Mouse (Mus musculus) c-Kit-positive CD71-positive TER-119-negative erythroid progenitor cells, embryonic 14.5 days (primary cell): ENCODE measurements at regions not wholly inside any gene's neighbourhood (a gene's known extent, or its start where the extent isn't known, plus 50 kb on each side); places are given as distances from the start of the nearest gene placed in this dataset.

Experiments used
- DNase-seq: peaks from one replicate; pipeline ENCODE4 v3.0.0-alpha.2; 2013; ENCODE audit warnings: low read depth

DNA sequence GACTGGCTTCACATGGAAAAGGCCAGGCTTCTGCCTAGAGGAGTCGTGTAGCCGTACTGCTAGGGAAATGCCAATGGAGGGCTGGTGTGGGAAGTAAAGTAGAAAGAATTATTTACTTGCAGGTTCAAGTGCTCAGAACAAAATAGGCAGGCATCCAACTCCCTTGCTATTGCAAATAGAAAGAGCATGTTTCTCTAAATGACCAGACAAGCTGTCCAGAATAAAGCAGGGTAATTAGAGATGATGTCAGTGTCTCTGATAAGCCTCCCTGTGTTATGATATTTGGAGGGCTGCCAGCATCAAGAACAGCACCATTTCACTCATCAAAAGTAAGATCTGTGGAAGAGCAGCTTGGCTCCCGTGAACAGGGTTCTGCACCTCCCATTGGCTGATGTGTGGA lies 192.4 kb downstream of the Usp46 start:
- no peak for DNase-seq

DNA sequence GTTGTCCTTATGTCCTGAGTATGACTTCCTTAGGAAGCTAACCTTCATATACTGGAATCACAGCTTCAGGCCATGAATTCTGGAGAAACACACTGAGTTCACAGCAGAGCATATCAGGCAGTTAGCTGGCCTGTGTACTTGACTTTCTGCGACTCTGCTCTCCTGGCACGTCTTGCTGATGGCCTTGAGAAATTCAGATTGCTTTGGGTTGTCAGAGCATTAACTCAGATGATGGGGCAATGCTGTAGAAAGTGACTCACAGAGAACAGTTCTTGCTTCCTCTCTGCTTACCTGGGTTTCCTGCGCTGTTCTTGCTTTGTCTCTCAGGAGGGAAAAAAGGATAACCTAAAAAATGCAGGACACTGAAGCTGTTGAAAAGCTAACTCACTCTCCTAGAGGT lies 187.3 kb downstream of the Usp46 start:
- no peak for DNase-seq

DNA sequence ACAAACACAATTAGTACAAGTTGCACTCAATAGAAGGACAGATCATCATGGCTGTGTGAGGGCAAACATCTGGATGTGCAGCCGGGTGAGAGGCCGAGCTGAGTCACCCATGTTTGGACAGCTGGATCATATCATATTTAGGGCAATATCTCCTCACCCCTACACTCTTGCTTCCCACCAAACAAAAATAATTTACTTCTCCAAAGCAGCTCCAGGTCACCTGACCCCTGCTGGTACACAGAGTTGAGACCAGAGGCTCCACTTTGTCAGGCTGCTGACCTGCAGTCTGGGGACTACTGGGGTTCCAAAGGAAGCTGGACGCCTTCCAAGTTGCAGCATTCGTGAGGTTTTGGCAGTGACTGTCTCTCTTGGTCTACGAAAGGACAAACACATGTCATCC lies 186.3 kb downstream of the Usp46 start:
- no peak for DNase-seq

DNA sequence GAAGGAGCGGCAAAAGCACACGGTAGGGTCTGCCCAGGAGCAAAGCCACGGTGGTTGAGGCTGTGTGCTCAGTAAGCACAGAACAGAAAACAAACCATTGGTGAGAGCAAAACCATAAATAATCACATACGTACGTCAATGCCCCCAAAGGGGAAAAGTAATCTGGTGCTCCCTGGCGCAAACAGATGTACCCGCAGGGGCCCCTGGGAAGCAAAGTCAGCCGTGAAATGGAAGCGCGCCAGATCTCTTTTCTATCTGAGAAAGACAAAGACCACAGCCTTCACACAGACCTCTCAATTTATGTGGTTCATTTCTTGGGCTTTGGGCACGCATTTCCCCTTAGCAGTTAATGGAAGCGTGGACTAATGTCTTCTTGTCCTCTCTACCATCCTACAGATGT lies 183.2 kb downstream of the Usp46 start:
- DNase-seq: no peak

DNA sequence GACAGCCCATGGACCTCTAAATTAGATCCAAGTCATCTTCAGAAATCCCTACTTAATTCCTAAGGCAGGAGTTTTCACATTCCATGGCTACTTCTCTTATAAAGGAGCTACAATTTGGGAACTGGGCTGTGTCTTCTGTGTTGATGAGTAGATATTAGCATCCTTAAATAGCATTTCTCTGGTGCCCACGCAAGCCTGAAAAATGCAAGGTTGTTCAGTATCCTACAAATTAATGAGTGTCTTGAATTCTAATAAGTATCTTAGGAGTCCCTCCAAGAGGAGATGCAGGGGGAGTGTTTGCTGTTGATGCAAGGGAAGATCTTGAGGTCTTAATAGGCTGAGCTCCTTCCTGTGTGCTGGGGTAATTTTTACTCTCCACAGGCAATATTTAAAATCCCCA lies 182.5 kb downstream of the Usp46 start:
- DNase-seq: no peak

DNA sequence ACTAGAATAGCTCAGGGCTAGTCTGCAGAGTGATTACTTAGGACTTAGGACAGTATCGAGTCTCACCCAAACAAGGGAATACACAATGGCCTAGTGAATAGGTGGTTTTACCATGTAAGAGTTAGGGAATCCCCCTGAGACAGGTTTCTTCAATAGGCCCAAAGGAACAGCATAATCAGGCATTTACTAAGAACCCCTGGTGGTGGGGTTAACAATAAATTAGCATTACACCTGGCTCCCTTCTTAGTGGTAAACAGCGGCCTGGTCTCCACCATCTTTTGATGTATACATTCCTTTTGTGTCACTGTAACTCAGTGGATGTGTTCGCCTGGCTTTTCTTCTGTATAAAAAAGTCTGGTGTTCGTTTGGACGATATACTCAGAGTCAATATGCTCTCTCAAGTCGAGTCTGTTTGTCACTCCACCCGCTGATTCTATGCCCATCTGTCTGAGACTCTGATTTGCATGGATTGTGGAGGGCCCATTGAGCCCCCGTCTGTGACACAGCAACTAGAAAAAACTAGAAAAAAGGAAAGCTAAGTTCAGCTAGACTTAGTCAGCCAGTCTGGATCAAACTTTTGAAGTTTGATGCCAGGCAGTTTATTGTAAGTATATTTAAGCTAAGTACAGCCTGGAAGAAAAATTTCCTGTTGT lies 180.8 kb downstream of the Usp46 start:
- no peak for DNase-seq

DNA sequence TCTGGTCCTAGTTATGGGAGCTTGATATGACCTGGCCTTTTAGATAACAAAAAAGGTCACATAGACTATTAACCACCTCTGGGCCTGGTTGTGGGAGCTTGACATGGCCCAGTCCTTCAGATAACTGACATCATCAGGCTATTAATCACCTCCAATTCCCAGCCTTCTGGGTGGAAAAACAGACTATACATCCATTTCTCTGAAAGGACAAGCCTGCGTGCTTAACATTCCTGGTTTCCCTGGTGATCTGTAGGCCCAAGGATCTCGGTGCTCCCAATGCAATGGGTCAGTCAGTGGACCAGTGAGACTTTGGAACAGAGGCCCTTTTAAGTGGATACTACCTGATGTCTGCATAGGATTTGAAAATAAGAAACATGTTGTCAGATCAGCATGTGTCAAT lies 179.8 kb downstream of the Usp46 start:
- no peak for DNase-seq

DNA sequence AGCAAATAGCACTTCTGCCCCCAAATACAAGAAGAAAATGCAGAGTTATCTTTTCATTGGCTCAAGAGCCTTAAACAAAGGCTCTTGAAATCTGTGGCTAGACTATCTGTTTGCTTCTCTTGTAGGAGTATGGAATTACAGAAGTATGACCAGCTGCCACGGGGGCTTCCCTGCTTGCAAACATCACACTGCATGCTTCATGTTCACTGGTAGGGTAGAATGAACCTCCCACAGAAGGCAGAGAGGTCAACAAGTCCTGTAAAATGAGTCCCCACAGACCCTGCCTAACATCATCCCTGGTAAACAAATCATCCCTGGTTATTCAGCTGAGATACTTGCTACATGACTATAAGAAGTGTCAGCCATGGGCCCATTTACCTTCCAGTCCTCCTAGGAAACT lies 178.9 kb downstream of the Usp46 start:
- DNase-seq: no peak

DNA sequence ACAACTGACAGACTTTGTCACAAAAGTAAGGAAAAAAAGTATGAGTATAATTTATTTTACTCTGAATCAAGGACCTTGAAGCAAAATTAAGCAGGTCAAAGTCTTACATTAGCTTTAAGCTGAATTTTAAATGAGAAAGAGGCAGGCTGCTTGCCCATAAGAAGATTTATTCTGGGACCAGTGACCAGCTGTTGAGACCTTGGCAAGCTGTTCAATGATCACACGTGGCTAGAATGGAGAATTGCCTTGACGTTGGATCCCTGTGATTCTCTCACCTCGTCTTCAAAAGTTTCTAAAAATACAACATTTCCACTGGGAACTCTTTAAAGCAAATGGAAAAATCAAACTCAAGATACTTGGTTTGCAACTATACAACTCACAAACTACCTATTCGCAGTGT lies 177.3 kb downstream of the Usp46 start:
- DNase-seq: no peak

DNA sequence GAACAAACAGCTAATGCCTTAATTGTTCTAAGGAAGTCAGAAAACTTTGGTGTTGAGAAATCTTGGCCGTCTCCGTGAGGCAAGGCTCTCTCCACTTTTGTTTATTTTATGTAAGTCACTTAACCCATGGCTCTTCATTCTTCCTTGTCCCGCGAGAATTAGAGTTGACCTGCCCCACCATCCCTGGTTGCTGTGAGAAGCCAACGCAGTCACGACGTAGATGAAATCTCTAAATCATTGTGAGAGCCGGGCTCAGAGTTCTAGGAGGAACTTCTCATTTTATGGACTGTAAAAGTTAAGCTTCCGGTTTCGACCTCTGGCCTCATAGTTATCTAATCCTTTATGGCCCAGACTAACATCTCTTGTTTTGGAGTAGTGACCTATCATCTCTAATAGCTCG lies 176.6 kb downstream of the Usp46 start:
- DNase-seq: no peak

DNA sequence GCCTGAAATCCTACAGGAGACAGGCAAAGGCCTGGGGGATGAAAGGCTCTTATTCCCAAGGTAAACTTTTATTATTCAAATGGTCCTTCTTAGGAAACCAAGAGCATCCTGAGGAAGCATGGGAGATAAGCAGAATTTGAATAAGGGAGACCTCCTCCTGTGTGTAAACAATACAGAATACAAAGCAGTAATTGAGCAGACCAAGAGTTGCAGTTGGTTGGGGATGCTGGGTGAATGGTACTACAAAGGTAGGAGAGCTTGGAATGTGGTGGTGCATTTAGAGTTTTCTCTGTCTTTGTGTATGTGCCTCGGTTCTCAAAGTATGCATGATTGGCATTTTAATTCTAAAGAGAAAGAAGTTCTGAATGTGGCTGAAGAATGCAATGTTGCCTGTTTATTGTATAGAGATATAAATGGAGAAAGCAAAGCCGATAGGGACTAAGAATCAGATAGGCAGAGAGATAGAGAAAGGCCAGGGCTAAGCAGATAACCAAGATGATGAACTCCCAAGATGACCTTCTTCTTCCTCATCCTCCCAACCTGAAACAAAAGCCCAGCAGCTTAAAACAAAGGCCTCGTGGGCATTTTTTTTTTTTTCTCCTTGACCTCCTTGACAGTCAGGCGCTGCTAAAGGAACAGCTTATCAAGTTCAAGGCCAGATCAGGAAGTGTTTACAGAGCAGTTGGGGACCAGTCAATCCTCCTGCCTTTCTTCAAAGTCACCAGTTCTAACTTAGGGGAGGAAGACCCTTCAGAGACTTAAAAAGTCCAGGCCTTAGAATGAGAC lies 175.6 kb downstream of the Usp46 start:
- no peak for DNase-seq

DNA sequence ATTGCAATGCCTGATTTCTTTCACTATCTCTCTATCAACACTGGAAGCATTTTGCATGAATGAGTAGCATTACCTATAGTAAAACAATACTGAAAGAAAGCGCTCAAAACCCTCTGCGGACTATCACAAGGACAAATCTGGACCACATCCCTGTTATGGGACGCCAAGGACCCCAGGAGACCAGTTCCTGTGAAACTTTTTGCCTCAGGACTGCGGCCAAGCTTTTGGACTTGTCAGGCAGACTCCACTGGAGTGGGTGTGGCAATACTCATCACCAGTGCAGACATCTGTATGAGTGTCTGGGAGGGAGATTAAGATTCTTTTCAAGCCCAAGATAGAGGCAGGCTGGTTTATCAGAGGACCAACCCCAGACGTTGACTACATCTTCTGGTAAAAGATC lies 173.0 kb downstream of the Usp46 start:
- no peak for DNase-seq

DNA sequence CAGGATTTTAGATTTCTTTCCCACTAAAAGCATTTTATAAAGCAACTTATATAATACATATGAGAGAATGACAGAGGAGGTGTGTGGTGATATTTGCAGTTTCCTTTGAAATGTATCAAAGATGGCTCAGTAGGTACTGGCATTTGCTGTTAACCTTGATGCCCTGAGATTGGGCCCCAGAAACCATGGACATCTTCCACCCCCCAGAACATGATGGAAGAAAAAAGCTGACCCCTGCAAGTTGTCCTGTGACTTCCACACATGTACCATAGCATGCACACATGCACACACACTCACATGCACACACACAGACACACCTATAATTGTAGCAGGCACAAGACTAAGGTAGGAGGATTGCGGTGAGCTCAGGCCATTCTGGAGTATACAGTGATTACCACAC lies 171.4 kb downstream of the Usp46 start:
- no peak for DNase-seq

DNA sequence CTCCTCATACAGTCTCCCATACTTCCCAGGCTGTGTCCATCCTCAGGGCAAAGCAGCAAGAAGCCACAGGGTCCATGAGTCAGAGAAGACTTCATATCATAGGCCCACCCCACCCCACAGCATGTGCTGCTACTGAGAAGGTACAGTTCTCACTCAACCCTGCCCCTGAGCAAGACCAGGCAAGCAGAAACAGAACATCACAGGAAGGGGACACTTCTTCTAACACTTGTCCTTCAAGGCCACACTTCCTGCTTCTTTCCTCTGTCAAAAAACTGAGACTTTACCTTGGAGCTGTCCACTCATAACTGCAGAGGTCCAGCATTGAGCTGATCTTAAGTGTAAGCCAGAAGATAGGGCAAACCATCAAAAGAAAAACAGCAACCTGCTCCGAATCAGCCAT lies 166.6 kb downstream of the Usp46 start:
- no peak for DNase-seq

DNA sequence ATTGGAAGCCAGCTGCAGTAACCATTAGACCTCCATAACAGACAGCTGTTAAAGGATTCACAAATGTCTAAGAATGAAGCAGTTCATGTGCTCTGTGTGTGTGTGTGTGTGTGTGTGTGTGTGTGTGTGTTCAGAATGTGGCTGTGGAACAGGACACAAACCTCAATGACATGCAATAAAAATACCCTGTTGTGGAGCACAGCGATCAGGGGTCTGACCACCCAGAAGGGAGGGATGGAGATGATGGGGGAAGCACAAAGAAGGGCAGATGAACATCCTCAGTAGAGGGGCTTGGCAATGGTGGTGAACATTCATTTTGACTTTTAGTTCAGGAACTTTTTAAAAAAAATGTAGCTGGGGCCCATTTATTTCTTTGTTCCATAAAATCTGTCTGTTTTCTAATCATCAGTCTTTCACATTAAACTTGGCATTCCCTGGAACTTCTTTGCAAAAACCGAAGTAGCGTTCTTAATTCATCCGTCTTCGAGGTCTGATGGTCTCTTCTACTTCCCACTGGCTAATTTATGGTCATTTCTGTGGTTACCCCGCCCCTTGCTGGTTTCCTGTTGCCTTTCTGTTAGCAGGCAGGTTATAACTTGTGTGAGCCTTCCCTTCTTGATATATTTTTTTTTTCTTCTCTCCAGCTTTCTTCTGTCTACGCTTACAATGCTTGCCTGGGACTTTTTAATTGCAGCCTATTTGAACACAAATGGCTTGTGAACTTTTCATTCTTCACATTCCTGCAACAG lies 165.6 kb downstream of the Usp46 start:
- DNase-seq: no peak

DNA sequence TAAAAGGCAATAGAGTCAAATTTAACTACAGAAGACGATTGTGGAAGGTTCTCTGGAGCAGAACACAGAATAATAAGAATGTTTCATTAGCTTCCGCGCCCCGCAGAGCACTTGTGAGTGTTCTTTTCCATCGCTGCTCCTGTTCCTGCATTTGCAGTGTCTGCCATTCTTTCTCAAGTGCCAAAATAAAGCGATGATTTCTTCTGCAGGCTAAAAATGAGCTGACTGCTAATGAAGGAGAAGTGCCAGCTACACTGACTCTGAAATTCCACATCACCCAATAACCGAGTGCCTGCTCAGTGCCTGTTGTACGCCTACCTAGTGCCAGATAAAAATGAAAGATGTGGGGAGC lies 165.0 kb downstream of the Usp46 start:
- no peak for DNase-seq

DNA sequence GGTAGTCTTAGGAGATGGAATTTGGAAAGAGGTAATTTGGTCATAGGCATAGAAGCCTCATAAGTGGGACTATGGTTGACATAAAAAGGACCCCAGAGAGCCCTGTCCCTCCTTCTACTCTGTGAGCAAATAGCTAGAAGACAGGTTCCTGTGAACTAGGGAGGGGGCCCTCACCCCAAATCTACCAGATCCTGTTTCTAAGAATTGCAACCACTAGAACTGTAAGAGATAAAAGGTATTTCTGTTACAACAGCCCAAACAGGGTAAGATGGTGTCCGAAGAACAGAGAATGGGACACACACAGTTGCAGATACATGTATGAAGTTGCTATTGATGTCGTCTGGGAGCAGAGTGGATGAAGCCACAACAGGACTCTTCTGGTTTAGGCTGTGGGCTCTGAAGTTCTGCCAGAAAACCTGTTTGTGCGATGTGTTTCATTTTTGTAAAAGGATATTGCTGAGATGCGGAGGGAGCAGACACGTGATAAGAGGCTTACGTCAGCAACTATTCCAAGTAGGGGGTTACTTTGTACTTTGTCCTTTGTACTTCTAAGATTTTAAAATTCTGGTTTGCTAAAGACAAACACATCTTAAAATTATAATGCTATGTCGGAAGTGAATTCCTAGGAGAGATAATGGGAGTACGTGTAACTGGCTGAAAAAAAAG lies 164.0 kb downstream of the Usp46 start:
- no peak for DNase-seq

DNA sequence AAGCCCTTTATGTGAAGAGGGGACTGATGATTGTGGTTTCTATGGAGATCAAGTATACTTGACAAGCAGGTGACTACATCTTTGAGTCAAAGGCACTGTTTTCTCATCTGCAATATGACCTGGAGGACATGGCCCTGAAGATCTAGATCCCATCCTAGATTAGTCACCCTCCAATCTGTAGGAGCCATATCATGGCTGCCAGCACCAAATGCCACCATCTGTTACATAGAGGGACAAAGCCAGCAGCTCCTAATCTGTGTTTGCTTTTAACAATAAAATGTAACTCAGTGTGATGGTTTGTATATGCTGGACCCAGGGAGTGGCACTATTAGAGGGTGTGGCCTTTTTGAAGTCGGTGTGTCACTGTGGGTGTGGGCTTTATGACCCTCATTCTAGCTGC lies 156.1 kb downstream of the Usp46 start:
- no peak for DNase-seq

DNA sequence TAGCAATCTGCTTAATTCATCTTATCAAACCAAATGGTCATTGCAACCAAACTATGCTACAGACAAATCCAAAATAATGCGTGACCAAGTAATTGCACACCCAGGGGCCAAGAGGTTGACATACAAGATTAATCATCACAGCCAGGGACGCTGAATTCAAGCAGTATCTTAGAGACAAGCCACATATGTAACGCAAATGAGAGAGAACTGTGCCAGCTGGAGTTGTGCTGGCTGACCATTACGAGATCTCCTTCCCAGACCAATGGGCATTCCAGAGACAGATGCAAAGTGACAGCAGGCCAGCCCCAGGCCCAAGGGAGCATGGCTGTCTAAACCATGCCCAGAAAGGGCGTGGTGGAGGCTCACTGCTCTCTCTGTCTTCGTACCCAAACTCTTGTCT lies 155.1 kb downstream of the Usp46 start:
- no peak for DNase-seq

DNA sequence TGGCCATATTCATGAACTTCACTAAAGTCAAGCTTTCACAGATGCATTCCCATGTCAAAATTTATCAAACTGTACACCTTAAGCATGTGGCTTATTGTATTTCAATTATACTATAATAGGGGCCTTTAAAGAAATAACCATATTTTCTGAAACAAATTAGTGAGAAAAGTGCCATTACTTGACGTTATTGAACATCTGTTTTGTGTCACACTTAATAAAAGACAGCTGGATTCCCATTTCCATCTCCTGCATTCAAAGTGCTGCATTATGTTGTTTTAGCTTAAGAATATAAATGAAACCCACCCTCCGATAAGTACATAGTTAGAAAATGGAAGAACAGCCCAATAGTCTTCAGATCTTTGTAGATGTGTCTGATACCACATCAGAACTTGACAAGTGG lies 150.2 kb downstream of the Usp46 start:
- no peak for DNase-seq

DNA sequence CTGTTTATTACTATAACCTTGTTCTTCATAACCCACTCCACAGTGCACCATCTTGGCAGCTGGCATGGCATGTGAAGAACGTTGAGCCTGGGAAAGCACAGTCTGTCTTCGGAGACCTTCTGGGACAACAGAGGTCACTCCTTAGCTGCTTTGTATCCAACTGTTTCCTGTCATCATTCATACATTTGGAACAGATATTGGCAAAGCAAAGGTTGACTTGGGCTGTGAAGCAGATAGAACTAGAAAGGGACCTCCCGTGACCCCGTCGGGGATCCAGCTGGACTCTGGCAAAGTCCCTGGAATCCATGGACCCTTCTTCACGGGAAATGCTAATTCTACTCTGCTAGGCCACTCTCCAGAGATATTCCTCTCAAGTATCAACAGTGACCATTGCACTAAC lies 148.3 kb downstream of the Usp46 start:
- no peak for DNase-seq

DNA sequence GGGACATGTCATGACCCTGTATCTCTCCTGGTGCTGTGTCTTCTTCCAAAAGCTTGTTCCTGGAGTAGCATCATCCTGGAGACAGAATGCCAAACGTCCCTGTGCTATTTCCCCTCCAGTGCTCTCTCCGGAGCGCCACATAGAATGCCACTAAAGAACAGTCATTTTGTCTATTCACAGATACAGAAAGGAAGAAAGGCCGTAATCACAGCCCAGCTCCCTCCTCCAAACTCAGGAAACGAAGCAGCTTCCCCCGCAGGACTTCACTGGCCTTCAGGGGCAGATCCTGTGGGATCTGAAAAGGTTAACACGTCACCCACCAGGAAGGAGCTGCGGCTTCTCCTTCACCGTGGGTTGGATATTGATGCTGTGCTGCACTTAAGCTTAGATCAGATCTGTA lies 140.7 kb downstream of the Usp46 start:
- DNase-seq: no peak

DNA sequence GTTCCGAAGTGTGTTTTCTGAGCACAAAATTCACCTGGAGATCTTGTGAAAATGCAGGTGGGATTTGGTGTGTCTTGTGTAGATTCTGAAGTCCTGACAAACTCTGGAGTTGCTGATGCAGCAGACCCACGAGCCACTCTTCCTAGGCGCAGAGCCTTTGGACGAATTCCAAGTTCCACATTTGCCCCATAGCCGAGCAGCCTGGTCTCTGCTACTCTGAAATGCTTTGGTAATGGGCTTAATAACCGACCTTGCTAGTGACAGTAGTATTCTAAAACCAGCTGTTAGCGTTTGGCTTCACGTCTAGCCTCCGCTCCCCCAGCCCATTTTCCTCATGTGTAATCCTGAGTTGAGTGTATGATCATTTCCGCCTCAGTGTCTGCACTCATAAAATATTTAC lies 139.5 kb downstream of the Usp46 start:
- no peak for DNase-seq
